Mouse (Mus musculus) brain, embryonic 14.5 days (tissue): Measurements from ENCODE around the gene Cacna2d1.

Experiments used
- CTCF ChIP-seq: fragments of 200-500 bp; IDR thresholded peaks from 2 replicates; pipeline ENCODE4 v1.5.1; 2012; ENCODE audit warnings: inconsistent platforms, mild to moderate bottlenecking, moderate library complexity, borderline replicate concordance; ENCODE audit not compliant: insufficient read depth, insufficient read length; ENCODE audit errors: extremely low read depth
- POLR2A ChIP-seq: fragments of 200-500 bp; IDR thresholded peaks from 2 replicates; pipeline ENCODE4 v1.6.1; 2012; ENCODE audit warnings: mild to moderate bottlenecking, inconsistent platforms, borderline replicate concordance; ENCODE audit not compliant: poor library complexity, insufficient read depth, insufficient read length, severe bottlenecking; ENCODE audit errors: extremely low read depth

- TF ChIP-seq POLR2A = no peak
- TF ChIP-seq CTCF = no peak
Measured at GRCm38 (mm10) chr5:16101820-16102219, 167.3 kb downstream of the Cacna2d1 start.
